Mouse (Mus musculus) liver, adult 2 months (tissue): Measurements from ENCODE around the gene Wdr83os.

ENCODE experiments used
- CTCF ChIP-seq: fragments of 200-500 bp; IDR thresholded peaks from 2 replicates; pipeline ENCODE4 v1.5.1; 2011; ENCODE audit warnings: low read depth, low read length, control low read depth
- POLR2A ChIP-seq: fragments of 200-500 bp; IDR thresholded peaks from 2 replicates; pipeline ENCODE4 v1.6.1; 2011; ENCODE audit warnings: low read length, control low read depth; ENCODE audit not compliant: insufficient read depth; ENCODE audit errors: extremely low read depth

DNA sequence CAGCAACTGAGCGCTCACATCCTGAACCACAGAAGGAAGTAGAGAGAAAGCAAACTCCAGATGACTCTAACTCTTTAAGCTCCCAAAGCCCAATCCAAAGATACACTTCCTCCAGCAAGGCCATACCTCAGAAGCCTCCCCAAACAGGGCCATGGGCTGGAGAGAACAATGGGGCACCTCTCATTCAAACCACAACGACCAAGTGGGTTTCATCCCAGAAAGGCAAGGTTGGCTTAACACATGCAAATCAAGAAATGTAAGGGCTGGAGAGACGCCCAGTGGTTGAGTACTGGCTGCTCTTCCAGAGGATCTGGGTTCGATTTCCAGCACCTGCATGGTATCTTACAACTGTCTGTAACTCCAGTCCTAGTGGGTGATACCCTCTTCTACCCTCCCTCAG lies 35.0 kb downstream of the Wdr83os start:
- TF ChIP-seq CTCF: no peak
- TF ChIP-seq POLR2A: no peak
